Mouse (Mus musculus): ENCODE results near the gene Sp2. TPM values are rescaled to one million over a fixed set of nuclear protein-coding genes. Genes with fewer than 3 reads are reported as not detected.
A peak's percentile ranks its signal among the peaks of the same experiment; 100 is the strongest.

The Sp2 gene
- polyA plus RNA-seq, 1 experiment from 2014 or later, result 18.9 TPM

DNA sequence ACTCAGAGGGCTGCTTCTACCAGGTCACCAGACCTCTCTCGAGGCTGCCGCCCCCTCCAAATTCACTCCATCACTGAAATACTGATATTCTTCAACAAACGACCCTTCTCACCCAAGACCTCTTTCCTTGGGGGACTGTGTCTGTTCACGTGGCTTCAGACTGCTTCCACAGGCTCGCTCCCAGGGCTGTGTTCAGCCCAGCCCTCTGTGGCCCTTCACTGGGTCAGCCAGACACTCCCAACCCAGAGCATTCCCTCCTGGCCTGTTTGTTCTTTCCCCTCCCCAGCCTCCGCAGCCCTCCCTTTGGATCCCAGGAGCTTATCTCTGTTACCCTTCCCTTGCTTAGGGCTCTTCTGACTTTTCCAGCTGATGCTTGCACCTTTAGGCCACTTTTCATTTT is 14.3 kb downstream of the Sp2 start:
- Histone ChIP-seq H3K36me3 (ENCODE audit: control insufficient read depth, insufficient read depth, low read length) (no peaks in the 10 kb centered on the region), H3K27me3 (replicated peaks; ENCODE audit: control insufficient read depth, insufficient read depth, low read length) (no peaks in the 10 kb centered on the region), H3K9me3 (ENCODE audit: control insufficient read depth, low read length) (no peaks in the 10 kb centered on the region), H3K9ac (ENCODE audit: low read depth, low read length) (peak overlapping the region; percentile 27), H3K27ac (ENCODE audit: low read depth, low read length) (peak overlapping the region; percentile 77), H3K4me2 (peak overlapping the region; percentile 65), H3K4me1 (replicated peaks; ENCODE audit: control insufficient read depth, insufficient read depth, low read length) (peaks cover 44% of the 10 kb centered on the region), H3K4me3 (ENCODE audit: low read depth, low read length) (0 out of 2 replicates have a peak overlapping the region, but pooled peaks have one; percentile 5)
- ATAC-seq (replicated peaks; ENCODE audit: low FRiP score) (no peak), DNase-seq (ENCODE audit: low spot score) (no peak)
- 43% methylated on average over 6 of the region's 6 CpGs for WGBS

DNA sequence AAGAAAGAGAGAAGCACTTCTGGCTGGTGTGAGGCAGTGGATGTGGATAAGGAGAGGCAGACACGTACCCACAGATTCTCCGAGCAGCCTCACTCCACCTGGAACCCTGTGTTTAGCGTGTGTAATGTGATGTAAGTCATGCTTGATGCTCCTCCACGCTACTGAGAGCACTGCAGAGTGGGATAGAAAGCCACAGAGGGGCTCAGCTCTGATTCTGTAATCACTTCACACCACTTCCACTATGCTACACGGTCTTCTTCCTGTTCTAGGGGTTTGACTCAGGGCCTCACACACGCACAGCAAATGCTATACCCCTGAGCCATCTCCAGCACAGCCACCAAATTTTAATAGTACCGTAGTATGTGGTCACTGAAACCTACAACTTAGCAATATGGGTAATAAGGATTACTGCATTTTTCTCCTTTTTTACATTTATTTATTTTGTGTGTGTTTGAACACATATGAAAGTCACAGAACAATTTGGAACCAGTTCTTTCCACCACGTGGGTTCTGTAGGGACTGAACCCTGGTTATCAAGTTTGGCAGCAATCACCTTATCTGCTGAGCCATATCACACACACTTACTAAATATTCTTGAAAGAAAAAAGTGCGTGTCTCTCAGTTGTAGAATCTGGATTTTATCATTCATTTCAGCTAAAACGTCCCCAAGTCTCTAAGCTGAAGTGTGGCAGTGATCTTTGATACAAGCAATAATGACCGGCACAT is 15.1 kb downstream of the Sp2 start:
- 40% methylated on average over 11 of the region's 11 CpGs for WGBS
- peak overlapping the region; percentile 77 for H3K27ac ChIP-seq (ENCODE audit: low read depth, low read length)
- H3K36me3 ChIP-seq (ENCODE audit: control insufficient read depth, insufficient read depth, low read length), result no peaks in the 10 kb centered on the region; the same call in 1 of the 2 replicates
- ATAC-seq (replicated peaks; ENCODE audit: low FRiP score) (0 out of 2 replicates have a peak, but pooled peaks have one; percentile 19), DNase-seq (ENCODE audit: low spot score) (no peak)
- peak overlapping the region; percentile 5 for H3K4me3 ChIP-seq (ENCODE audit: low read depth, low read length)
- no peaks in the 10 kb centered on the region for H3K9me3 ChIP-seq (ENCODE audit: control insufficient read depth, low read length)
- H3K4me1 ChIP-seq (replicated peaks; ENCODE audit: control insufficient read depth, insufficient read depth, low read length), result peaks cover 44% of the 10 kb centered on the region
- peak overlapping the region; percentile 41; the same call in 1 of the 2 replicates for H3K9ac ChIP-seq (ENCODE audit: low read depth, low read length)
- no peaks in the 10 kb centered on the region for H3K27me3 ChIP-seq (replicated peaks; ENCODE audit: control insufficient read depth, insufficient read depth, low read length)
- peak overlapping the region; percentile 65 for H3K4me2 ChIP-seq

DNA sequence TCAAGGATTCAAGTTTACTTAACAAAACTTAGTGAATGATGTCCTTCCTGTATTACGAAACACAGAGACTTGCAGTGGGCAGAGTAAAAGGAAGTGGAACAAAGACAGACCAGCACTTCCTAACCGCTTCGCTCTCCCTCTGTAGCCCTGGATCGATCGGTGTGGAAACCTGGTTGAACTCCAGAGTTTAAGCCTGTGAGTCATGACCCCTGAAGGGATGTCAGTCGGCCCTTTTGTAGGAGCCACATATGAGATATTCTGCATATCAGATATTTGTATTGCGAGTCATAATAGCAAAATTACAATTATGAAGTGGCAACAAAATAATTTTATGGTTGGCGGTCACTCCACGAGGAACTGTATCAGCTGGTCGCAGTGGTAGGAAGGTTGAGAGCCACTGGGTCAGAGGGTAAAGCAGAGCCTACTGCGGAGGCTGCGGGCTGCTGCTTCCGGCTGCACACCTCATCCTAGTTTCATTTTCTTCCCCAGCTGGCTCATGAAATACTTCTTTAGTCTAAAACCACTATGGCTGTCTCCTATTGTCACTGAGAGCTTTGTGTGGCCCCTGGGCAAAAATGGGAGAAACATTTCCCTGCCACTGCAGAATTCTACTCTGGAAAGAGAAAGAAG is 15.7 kb downstream of the Sp2 start:
- ATAC-seq (replicated peaks; ENCODE audit: low FRiP score), result no peak
- Histone ChIP-seq H3K4me3 (ENCODE audit: low read depth, low read length) (peak overlapping the region; percentile 5), H3K36me3 (ENCODE audit: control insufficient read depth, insufficient read depth, low read length) (peaks cover 3% of the 10 kb centered on the region; the same call in 1 of the 2 replicates), H3K9ac (ENCODE audit: low read depth, low read length) (peak overlapping the region; percentile 41), H3K4me2 (peak overlapping the region; percentile 65), H3K27me3 (replicated peaks; ENCODE audit: control insufficient read depth, insufficient read depth, low read length) (no peaks in the 10 kb centered on the region), H3K9me3 (ENCODE audit: control insufficient read depth, low read length) (no peaks in the 10 kb centered on the region), H3K27ac (ENCODE audit: low read depth, low read length) (peak overlapping the region; percentile 77), H3K4me1 (replicated peaks; ENCODE audit: control insufficient read depth, insufficient read depth, low read length) (peaks cover 44% of the 10 kb centered on the region)
- DNase-seq (ENCODE audit: low spot score), result no peak
- WGBS, result 51% methylated on average over 13 of the region's 13 CpGs

DNA sequence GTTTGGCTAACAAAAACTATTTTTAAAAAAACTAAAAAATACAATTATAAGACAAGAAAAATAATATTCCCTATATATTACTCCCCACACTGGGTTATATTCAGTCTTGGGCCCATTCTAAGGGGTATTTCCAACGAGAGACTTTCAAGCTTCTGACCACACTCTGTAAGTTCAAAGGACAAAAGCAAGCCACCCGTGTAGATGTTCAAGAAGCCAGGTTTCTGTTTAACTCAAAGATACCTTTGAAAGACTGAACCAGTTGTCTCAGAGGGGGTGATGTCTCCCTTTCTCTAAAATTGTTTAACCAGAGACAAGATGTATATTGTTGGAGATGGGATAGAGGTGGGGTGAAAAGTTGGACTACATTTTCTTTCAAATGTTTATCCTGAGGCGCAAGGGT is 16.6 kb downstream of the Sp2 start:
- peaks cover 46% of the 10 kb centered on the region for H3K4me1 ChIP-seq (replicated peaks; ENCODE audit: control insufficient read depth, insufficient read depth, low read length)
- H3K4me2 ChIP-seq, result no peak overlapping the region
- H3K27ac ChIP-seq (ENCODE audit: low read depth, low read length), result no peak overlapping the region
- H3K27me3 ChIP-seq (replicated peaks; ENCODE audit: control insufficient read depth, insufficient read depth, low read length), result no peaks in the 10 kb centered on the region
- no peak for DNase-seq (ENCODE audit: low spot score)
- no peaks in the 10 kb centered on the region for H3K9me3 ChIP-seq (ENCODE audit: control insufficient read depth, low read length)
- 79% methylated on average over 3 of the region's 3 CpGs for WGBS
- H3K9ac ChIP-seq (ENCODE audit: low read depth, low read length), result no peak overlapping the region
- no peak overlapping the region for H3K4me3 ChIP-seq (ENCODE audit: low read depth, low read length)
- H3K36me3 ChIP-seq (ENCODE audit: control insufficient read depth, insufficient read depth, low read length), result peaks cover 12% of the 10 kb centered on the region; the same call in 1 of the 2 replicates
- no peak for ATAC-seq (replicated peaks; ENCODE audit: low FRiP score)

DNA sequence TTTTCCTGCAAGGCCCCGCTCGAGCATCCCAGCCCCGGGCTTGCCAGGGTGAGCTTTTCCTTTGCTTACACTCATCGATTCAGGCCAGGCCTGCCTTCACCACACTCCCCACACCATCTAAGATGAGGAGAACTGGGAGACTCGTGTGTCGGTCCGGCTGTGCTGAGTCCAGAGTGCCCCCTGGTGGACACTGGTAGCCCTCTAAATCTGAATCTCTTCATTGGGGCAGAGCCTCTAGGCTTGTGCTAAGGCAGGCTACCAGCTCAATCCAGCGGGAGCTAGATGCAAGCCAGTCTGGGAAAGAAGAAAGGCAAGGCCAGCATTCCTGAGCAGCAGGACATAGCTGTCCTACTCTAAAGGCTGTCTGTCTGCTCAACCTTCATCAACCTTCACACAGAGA is 19.2 kb downstream of the Sp2 start:
- Histone ChIP-seq H3K4me2 (no peak overlapping the region), H3K9ac (ENCODE audit: low read depth, low read length) (no peak overlapping the region), H3K27ac (ENCODE audit: low read depth, low read length) (no peak overlapping the region), H3K9me3 (ENCODE audit: control insufficient read depth, low read length) (no peaks in the 10 kb centered on the region), H3K4me3 (ENCODE audit: low read depth, low read length) (no peak overlapping the region), H3K27me3 (replicated peaks; ENCODE audit: control insufficient read depth, insufficient read depth, low read length) (no peaks in the 10 kb centered on the region), H3K4me1 (replicated peaks; ENCODE audit: control insufficient read depth, insufficient read depth, low read length) (peaks cover 26% of the 10 kb centered on the region), H3K36me3 (ENCODE audit: control insufficient read depth, insufficient read depth, low read length) (peaks cover 33% of the 10 kb centered on the region)
- 24% methylated on average over 8 of the region's 8 CpGs for WGBS
- ATAC-seq (replicated peaks; ENCODE audit: low FRiP score) (peak; percentile 37; the same call in 1 of the 2 replicates), DNase-seq (ENCODE audit: low spot score) (peak; percentile 75)

DNA sequence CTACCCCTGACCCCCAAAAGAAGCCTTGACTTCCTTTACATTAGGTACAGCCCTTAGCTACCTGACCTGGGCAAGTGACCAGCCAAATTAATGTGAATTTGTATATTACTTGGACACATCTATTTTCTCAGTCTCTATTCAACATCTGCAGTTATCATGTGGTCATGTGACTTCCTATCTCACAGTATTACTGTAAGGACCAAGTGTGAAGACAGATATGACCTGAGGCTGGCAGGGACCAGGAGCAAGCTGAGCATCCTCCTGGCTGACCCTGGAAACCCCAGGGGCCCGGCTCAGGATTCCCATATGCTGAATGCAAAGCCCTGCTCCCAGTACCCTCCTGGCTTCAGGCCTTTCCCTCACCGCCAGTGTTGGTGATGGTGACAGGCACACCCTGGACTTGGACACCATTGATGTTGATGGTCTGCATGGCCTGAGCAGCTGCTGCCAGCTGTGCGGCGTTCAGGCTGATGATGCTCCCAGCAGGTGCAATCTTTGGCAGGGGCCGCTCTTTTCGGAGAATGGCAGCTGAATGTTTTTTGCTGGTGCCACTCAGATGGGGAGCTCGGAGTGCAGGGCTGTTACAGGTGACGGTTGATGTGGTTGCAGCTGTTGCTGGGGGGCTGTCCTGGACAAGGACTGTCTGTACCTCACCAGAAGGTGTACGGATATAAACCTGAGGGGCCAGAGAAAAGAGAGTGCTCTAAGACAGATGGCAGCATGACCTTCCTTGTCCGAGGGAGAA is 25.5 kb downstream of the Sp2 start:
- H3K4me3 ChIP-seq (ENCODE audit: low read depth, low read length), result no peak overlapping the region
- DNase-seq (ENCODE audit: low spot score) (no peak), ATAC-seq (replicated peaks; ENCODE audit: low FRiP score) (peak; percentile 32; the same call in 1 of the 2 replicates)
- H3K4me2 ChIP-seq, result no peak overlapping the region; the same call in 1 of the 2 replicates
- H3K27ac ChIP-seq (ENCODE audit: low read depth, low read length), result peak overlapping the region; percentile 23; the same call in 1 of the 2 replicates
- no peaks in the 10 kb centered on the region for H3K27me3 ChIP-seq (replicated peaks; ENCODE audit: control insufficient read depth, insufficient read depth, low read length)
- 92% methylated on average over 10 of the region's 10 CpGs for whole genome bisulfite sequencing
- H3K36me3 ChIP-seq (ENCODE audit: control insufficient read depth, insufficient read depth, low read length), result peaks cover 72% of the 10 kb centered on the region
- no peak overlapping the region; the same call in 1 of the 2 replicates for H3K9ac ChIP-seq (ENCODE audit: low read depth, low read length)
- no peaks in the 10 kb centered on the region for H3K9me3 ChIP-seq (ENCODE audit: control insufficient read depth, low read length)
- H3K4me1 ChIP-seq (replicated peaks; ENCODE audit: control insufficient read depth, insufficient read depth, low read length), result peaks cover 38% of the 10 kb centered on the region

DNA sequence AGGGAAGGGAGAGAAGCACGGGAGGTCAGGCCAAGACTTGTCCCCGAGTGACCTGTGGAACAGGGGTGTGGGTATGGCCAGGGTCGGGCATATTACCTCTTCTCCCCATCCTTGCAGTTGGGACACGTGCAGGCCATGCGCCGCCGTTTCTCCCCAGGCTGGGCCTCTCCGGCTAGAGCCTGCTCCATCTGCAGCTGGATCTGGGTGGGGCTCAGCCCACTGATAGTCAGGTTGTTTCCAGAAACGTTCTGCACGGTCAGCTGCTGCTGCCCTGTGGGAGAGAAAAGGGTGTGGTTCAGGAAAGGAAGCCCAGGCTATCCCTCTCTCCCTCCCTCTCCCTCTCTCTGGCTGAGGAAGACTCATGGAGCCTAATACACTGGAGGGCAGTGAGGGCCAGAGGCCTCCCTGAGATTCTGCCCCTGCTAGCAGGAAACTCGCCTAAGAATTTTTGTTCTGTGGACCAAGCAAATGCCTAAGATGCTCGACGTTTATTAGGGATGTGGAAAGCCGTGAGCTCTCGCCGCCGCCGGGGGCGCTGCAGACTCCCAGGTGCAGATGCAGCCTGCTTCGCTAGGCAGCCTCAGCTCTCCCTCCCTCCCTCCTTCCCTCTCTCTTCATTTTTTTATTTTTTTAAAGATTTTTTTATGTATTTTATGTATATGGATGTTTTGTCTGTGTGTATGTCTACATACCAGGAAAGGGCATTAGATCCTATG is 26.6 kb downstream of the Sp2 start:
- no peaks in the 10 kb centered on the region for H3K9me3 ChIP-seq (ENCODE audit: control insufficient read depth, low read length)
- H3K36me3 ChIP-seq (ENCODE audit: control insufficient read depth, insufficient read depth, low read length), result peaks cover 72% of the 10 kb centered on the region
- ATAC-seq (replicated peaks; ENCODE audit: low FRiP score) (peak; percentile 81), DNase-seq (ENCODE audit: low spot score) (no peak)
- no peaks in the 10 kb centered on the region for H3K27me3 ChIP-seq (replicated peaks; ENCODE audit: control insufficient read depth, insufficient read depth, low read length)
- H3K4me2 ChIP-seq, result peak overlapping the region; percentile 40
- peaks cover 34% of the 10 kb centered on the region for H3K4me1 ChIP-seq (replicated peaks; ENCODE audit: control insufficient read depth, insufficient read depth, low read length)
- H3K9ac ChIP-seq (ENCODE audit: low read depth, low read length), result no peak overlapping the region
- H3K4me3 ChIP-seq (ENCODE audit: low read depth, low read length), result no peak overlapping the region
- peak overlapping the region; percentile 23 for H3K27ac ChIP-seq (ENCODE audit: low read depth, low read length)
- WGBS, result 50% methylated on average over 20 of the region's 20 CpGs

DNA sequence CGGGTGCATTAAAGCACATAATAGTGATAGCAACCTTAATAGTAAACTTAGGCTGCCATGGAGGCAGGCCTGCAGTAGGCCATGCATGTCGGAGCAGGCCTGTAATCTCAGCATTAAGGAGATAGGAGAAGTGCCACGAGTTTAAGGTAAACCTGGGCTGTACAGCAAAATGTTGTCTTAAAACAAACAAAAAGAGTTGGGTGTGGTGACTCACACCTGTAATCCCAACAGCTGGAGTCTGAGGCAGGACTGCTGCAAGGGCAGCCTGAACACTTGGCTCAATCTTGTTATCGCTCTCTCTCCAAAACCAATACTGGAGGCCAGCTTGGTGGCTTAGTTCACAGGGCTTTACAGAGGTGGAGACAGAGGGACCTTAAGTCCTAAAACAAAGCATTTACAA is 27.7 kb downstream of the Sp2 start:
- no peak overlapping the region; the same call in 1 of the 2 replicates for H3K4me2 ChIP-seq
- peaks cover 33% of the 10 kb centered on the region for H3K4me1 ChIP-seq (replicated peaks; ENCODE audit: control insufficient read depth, insufficient read depth, low read length)
- H3K36me3 ChIP-seq (ENCODE audit: control insufficient read depth, insufficient read depth, low read length), result peaks cover 74% of the 10 kb centered on the region
- H3K27ac ChIP-seq (ENCODE audit: low read depth, low read length), result peak overlapping the region; percentile 23
- ATAC-seq (replicated peaks; ENCODE audit: low FRiP score), result no peak
- H3K27me3 ChIP-seq (replicated peaks; ENCODE audit: control insufficient read depth, insufficient read depth, low read length), result no peaks in the 10 kb centered on the region
- DNase-seq (ENCODE audit: low spot score), result no peak
- 82% methylated on average over 4 of the region's 4 CpGs for WGBS
- no peaks in the 10 kb centered on the region for H3K9me3 ChIP-seq (ENCODE audit: control insufficient read depth, low read length)
- H3K9ac ChIP-seq (ENCODE audit: low read depth, low read length), result no peak overlapping the region; the same call in 1 of the 2 replicates
- no peak overlapping the region for H3K4me3 ChIP-seq (ENCODE audit: low read depth, low read length)
